ENCODE assay signal across 26 mouse cellular contexts in genomic region chr14:33878826-33879225, GRCm38 (mm10). TPM values are rescaled to one million over a fixed set of nuclear protein-coding genes. Genes with fewer than 3 reads are reported as not detected.
DNase-seq lines count a peak whose midpoint lies in the region; ATAC-seq and TF ChIP-seq lines count a peak whose summit lies in the region.
"Had no signal": no experiment of that assay in that cellular context is flagged by ENCODE, and none has a peak within 500 bp of the region (broad histone marks: within the 10 kb centered on the region; RNA-seq: fewer than 3 reads in every experiment).

No protein-coding gene starts in this region.

- no peaks in the 10 kb centered on the region for H3K4me1 ChIP-seq in embryonic facial prominence, embryonic 14.5 days (ENCODE audit: control insufficient read depth, insufficient read depth, low read length)
- H3K4me1 ChIP-seq in embryonic facial prominence, embryonic 10.5 days = peaks cover 5% of the 10 kb centered on the region; the same call in 1 of the 2 replicates
- H3K4me1 ChIP-seq in heart, postnatal 0 days (ENCODE audit: control insufficient read depth, insufficient read depth) = no peaks in the 10 kb centered on the region
- H3K4me1 ChIP-seq in limb, embryonic 14.5 days (ENCODE audit: control insufficient read depth, insufficient read depth, low read length) = no peaks in the 10 kb centered on the region
- peaks cover 13% of the 10 kb centered on the region for H3K4me1 ChIP-seq in limb, embryonic 10.5 days
- no peaks in the 10 kb centered on the region for H3K4me1 ChIP-seq in lung, postnatal 0 days (ENCODE audit: insufficient read depth, low read depth, low read length)
- H3K4me1 ChIP-seq: forebrain, embryonic 12.5 days; forebrain, embryonic 15.5 days; hindbrain, embryonic 13.5 days had no signal

- no peak for TF ChIP-seq CTCF in heart, postnatal 0 days (IDR thresholded peaks at IDR 0.05; ENCODE audit: low read depth)
- no peak for TF ChIP-seq CTCF in lung, postnatal 0 days (IDR thresholded peaks at IDR 0.05)

- no peak overlapping the region for H3K27ac ChIP-seq in embryonic facial prominence, embryonic 14.5 days (replicated peaks; ENCODE audit: low read depth, low read length)
- H3K27ac ChIP-seq in embryonic facial prominence, embryonic 10.5 days (replicated peaks) = no peak overlapping the region
- H3K27ac ChIP-seq in heart, postnatal 0 days (ENCODE audit: low read depth) = no peak overlapping the region
- H3K27ac ChIP-seq in limb, embryonic 14.5 days (replicated peaks; ENCODE audit: low read depth, low read length) = no peak overlapping the region
- H3K27ac ChIP-seq in limb, embryonic 10.5 days = no peak overlapping the region
- H3K27ac ChIP-seq in lung, postnatal 0 days (ENCODE audit: low read length) = no peak overlapping the region
- H3K27ac ChIP-seq: embryonic facial prominence, embryonic 12.5 days; forebrain, embryonic 12.5 days; forebrain, embryonic 15.5 days; gastrocnemius, adult 2 months; heart, embryonic 13.5 days; hindbrain, embryonic 10.5 days; hindbrain, embryonic 13.5 days had no signal

- no peak for TF ChIP-seq EP300 in heart, postnatal 0 days (IDR thresholded peaks at IDR 0.05; ENCODE audit: low read depth)
- no peak for TF ChIP-seq EP300 in lung, postnatal 0 days (IDR thresholded peaks at IDR 0.05)

- H3K9me3 ChIP-seq in embryonic facial prominence, embryonic 14.5 days (ENCODE audit: control insufficient read depth, low read length) = no peaks in the 10 kb centered on the region
- H3K9me3 ChIP-seq in embryonic facial prominence, embryonic 10.5 days = no peaks in the 10 kb centered on the region
- H3K9me3 ChIP-seq in heart, postnatal 0 days (replicated peaks; ENCODE audit: control insufficient read depth, low read length) = no peaks in the 10 kb centered on the region
- H3K9me3 ChIP-seq in limb, embryonic 14.5 days (ENCODE audit: control insufficient read depth, low read length) = no peaks in the 10 kb centered on the region
- H3K9me3 ChIP-seq in limb, embryonic 10.5 days (replicated peaks) = no peaks in the 10 kb centered on the region
- no peaks in the 10 kb centered on the region for H3K9me3 ChIP-seq in lung, postnatal 0 days (ENCODE audit: low read length)
- H3K9me3 ChIP-seq: embryonic facial prominence, embryonic 12.5 days; forebrain, embryonic 12.5 days; forebrain, embryonic 15.5 days; heart, embryonic 13.5 days; hindbrain, embryonic 10.5 days had no signal

- no peak for ATAC-seq in embryonic facial prominence, embryonic 14.5 days (ENCODE audit: low read depth)
- no peak for ATAC-seq in heart, postnatal 0 days (ENCODE audit: insufficient read depth, low read depth)
- ATAC-seq in limb, embryonic 14.5 days (ENCODE audit: low FRiP score, low read depth) = no peak
- no peak for ATAC-seq in lung, postnatal 0 days
- ATAC-seq: activated CD4-positive, CD25-positive, alpha-beta regulatory T cell, adult 4 months; forebrain, embryonic 15.5 days; hindbrain, embryonic 16.5 days had no signal

- no peak overlapping the region for H3K4me3 ChIP-seq in embryonic facial prominence, embryonic 14.5 days (ENCODE audit: low read depth, low read length)
- no peak overlapping the region for H3K4me3 ChIP-seq in embryonic facial prominence, embryonic 10.5 days
- no peak overlapping the region for H3K4me3 ChIP-seq in heart, postnatal 0 days (ENCODE audit: low read depth, low read length)
- no peak overlapping the region for H3K4me3 ChIP-seq in limb, embryonic 14.5 days (replicated peaks; ENCODE audit: low read length)
- H3K4me3 ChIP-seq in limb, embryonic 10.5 days = no peak overlapping the region
- no peak overlapping the region for H3K4me3 ChIP-seq in lung, postnatal 0 days (ENCODE audit: low read depth, low read length)
- H3K4me3 ChIP-seq: embryonic facial prominence, embryonic 12.5 days; erythroblast, embryonic 14.5 days; forebrain, embryonic 12.5 days; forebrain, embryonic 15.5 days; gastrocnemius, adult 2 months; heart, embryonic 13.5 days; hindbrain, embryonic 10.5 days; hindbrain, embryonic 13.5 days had no signal

- WGBS in embryonic facial prominence, embryonic 14.5 days = 77% methylated on average over 1 of the region's 1 CpGs
- 91% methylated on average over 1 of the region's 1 CpGs for WGBS in embryonic facial prominence, embryonic 10.5 days
- WGBS in heart, postnatal 0 days = 24% methylated on average over 1 of the region's 1 CpGs
- WGBS in limb, embryonic 14.5 days = 77% methylated on average over 1 of the region's 1 CpGs
- 90% methylated on average over 1 of the region's 1 CpGs for WGBS in limb, embryonic 10.5 days
- WGBS in lung, postnatal 0 days = 77% methylated on average over 1 of the region's 1 CpGs

- DNase-seq in embryonic facial prominence, embryonic 14.5 days (ENCODE audit: low spot score) = peak; percentile 61
- DNase-seq in embryonic facial prominence, embryonic 10.5 days (ENCODE audit: low spot score) = no peak
- DNase-seq in heart, postnatal 0 days (ENCODE audit: low spot score) = peak; percentile 34
- DNase-seq in heart, postnatal 4 days = no peak
- DNase-seq in limb, embryonic 14.5 days (ENCODE audit: low spot score) = peak; percentile 52
- no peak for DNase-seq in limb, embryonic 10.5 days (ENCODE audit: low spot score)
- peak; percentile 49 for DNase-seq in lung, postnatal 0 days (ENCODE audit: low spot score)
- DNase-seq in lung, postnatal 25 days (ENCODE audit: low spot score) = no peak
- DNase-seq: adrenal gland, adult 8-10 months; adrenal gland, postnatal 25 days; cerebellum, adult 18-20 months; cerebellum, adult 9-10 months; cerebellum, postnatal 14 days; gastrocnemius, adult 2 months; gastrocnemius, postnatal 14 days; heart, adult 11 months had no signal

- H3K27me3 ChIP-seq in embryonic facial prominence, embryonic 14.5 days (replicated peaks; ENCODE audit: control insufficient read depth, insufficient read depth, low read length) = no peaks in the 10 kb centered on the region
- H3K27me3 ChIP-seq in embryonic facial prominence, embryonic 10.5 days (replicated peaks; ENCODE audit: low read depth, poor library complexity, severe bottlenecking) = no peaks in the 10 kb centered on the region
- H3K27me3 ChIP-seq in heart, postnatal 0 days (ENCODE audit: control insufficient read depth, insufficient read depth, low read length) = no peaks in the 10 kb centered on the region
- H3K27me3 ChIP-seq in limb, embryonic 14.5 days (ENCODE audit: control insufficient read depth, insufficient read depth, low read length) = no peaks in the 10 kb centered on the region
- no peaks in the 10 kb centered on the region for H3K27me3 ChIP-seq in limb, embryonic 10.5 days (ENCODE audit: low read depth, poor library complexity, severe bottlenecking)
- no peaks in the 10 kb centered on the region for H3K27me3 ChIP-seq in lung, postnatal 0 days (replicated peaks; ENCODE audit: insufficient read depth, low read length)
- H3K27me3 ChIP-seq: embryonic facial prominence, embryonic 12.5 days; forebrain, embryonic 12.5 days; forebrain, embryonic 15.5 days; hindbrain, embryonic 13.5 days had no signal

- H3K9ac ChIP-seq in embryonic facial prominence, embryonic 14.5 days (ENCODE audit: low read depth, low read length) = no peak overlapping the region
- H3K9ac ChIP-seq in heart, postnatal 0 days (replicated peaks; ENCODE audit: low read depth, low read length) = no peak overlapping the region
- no peak overlapping the region for H3K9ac ChIP-seq in limb, embryonic 14.5 days (ENCODE audit: low read depth, low read length, severe bottlenecking)
- no peak overlapping the region for H3K9ac ChIP-seq in lung, postnatal 0 days (replicated peaks; ENCODE audit: low read depth)
- H3K9ac ChIP-seq: embryonic facial prominence, embryonic 12.5 days; forebrain, embryonic 12.5 days; forebrain, embryonic 15.5 days; heart, embryonic 13.5 days; hindbrain, embryonic 13.5 days had no signal

- no peaks in the 10 kb centered on the region for H3K36me3 ChIP-seq in embryonic facial prominence, embryonic 14.5 days (ENCODE audit: control insufficient read depth, insufficient read depth, low read length)
- H3K36me3 ChIP-seq in embryonic facial prominence, embryonic 10.5 days (replicated peaks) = no peaks in the 10 kb centered on the region
- no peaks in the 10 kb centered on the region for H3K36me3 ChIP-seq in heart, postnatal 0 days (replicated peaks; ENCODE audit: control insufficient read depth, insufficient read depth, low read length)
- no peaks in the 10 kb centered on the region for H3K36me3 ChIP-seq in limb, embryonic 14.5 days (ENCODE audit: control insufficient read depth, insufficient read depth, low read length)
- H3K36me3 ChIP-seq in limb, embryonic 10.5 days = no peaks in the 10 kb centered on the region
- no peaks in the 10 kb centered on the region for H3K36me3 ChIP-seq in lung, postnatal 0 days (ENCODE audit: insufficient read depth, low read length)
- H3K36me3 ChIP-seq: embryonic facial prominence, embryonic 12.5 days; forebrain, embryonic 12.5 days; forebrain, embryonic 15.5 days; heart, embryonic 13.5 days; hindbrain, embryonic 10.5 days; hindbrain, embryonic 13.5 days had no signal

- no peak overlapping the region for H3K4me2 ChIP-seq in embryonic facial prominence, embryonic 14.5 days (ENCODE audit: low read depth, low read length)
- no peak overlapping the region for H3K4me2 ChIP-seq in heart, postnatal 0 days (ENCODE audit: low read depth, low read length)
- no peak overlapping the region for H3K4me2 ChIP-seq in limb, embryonic 14.5 days (replicated peaks; ENCODE audit: low read depth, low read length, severe bottlenecking)
- H3K4me2 ChIP-seq in lung, postnatal 0 days (replicated peaks; ENCODE audit: low read depth, low read length) = no peak overlapping the region
- H3K4me2 ChIP-seq: embryonic facial prominence, embryonic 12.5 days; forebrain, embryonic 12.5 days; forebrain, embryonic 15.5 days; heart, embryonic 13.5 days; hindbrain, embryonic 13.5 days had no signal

- no peak for TF ChIP-seq POLR2A in limb, embryonic 14.5 days (IDR thresholded peaks at IDR 0.05; ENCODE audit: borderline replicate concordance, extremely low read depth, insufficient read depth, insufficient read length)

RNA-seq across cellular contexts. Expression of gene Gdf10, which starts 44.6 kb away (rescaled TPM):
- 34.2 and 35.8 TPM in 2 replicates for polyA plus RNA-seq in embryonic facial prominence, embryonic 14.5 days (2014; fragmentation: Nextera tagmentation; extraction: Ambion mirVana)
- polyA plus RNA-seq in embryonic facial prominence, embryonic 10.5 days (2016; fragmentation: Nextera tagmentation; extraction: Ambion mirVana) = 0.83 and 0.92 TPM in 2 replicates
- 1.1 and 2.2 TPM in 2 replicates for total RNA-seq in heart, postnatal 0 days (2014; rRNA removed; ENCODE audit: low replicate concordance)
- polyA plus RNA-seq in heart, postnatal 0 days (2015; fragmentation: Nextera tagmentation; extraction: Ambion mirVana) = 1.6 and 2.3 TPM in 2 replicates
- total RNA-seq in heart, postnatal 4 days (2021) = 1 to 10 TPM; 1.7 to 1.9 TPM
- polyA plus RNA-seq in limb, embryonic 14.5 days (2012; rRNA removed) = 52.9 and 77.9 TPM in 2 replicates
- polyA plus RNA-seq in limb, embryonic 14.5 days (2014; fragmentation: Nextera tagmentation; extraction: Ambion mirVana) = 38.8 and 49.0 TPM in 2 replicates
- 1.1 and 2.8 TPM in 2 replicates for polyA plus RNA-seq in limb, embryonic 10.5 days (2016; fragmentation: Nextera tagmentation; extraction: Ambion mirVana)
- polyA plus RNA-seq in lung, postnatal 0 days (2015; fragmentation: Nextera tagmentation; extraction: Ambion mirVana) = 1.3 and 1.5 TPM in 2 replicates
- total RNA-seq: ES-E14 had no signal
- polyA plus RNA-seq: activated CD4-positive, CD25-positive, alpha-beta regulatory T cell, adult 4 months; erythroblast, embryonic 14.5 days had no signal

Comparison
In these comparisons a context has a peak if more than half of its experiments do, and no peak if none do; other contexts are left out.
1. DNase-seq: peak in embryonic facial prominence, embryonic 14.5 days (single experiment), heart, postnatal 0 days (single experiment), limb, embryonic 14.5 days (single experiment) and lung, postnatal 0 days (single experiment); none in embryonic facial prominence, embryonic 10.5 days (single experiment), heart, postnatal 4 days (single experiment), limb, embryonic 10.5 days (single experiment) and lung, postnatal 25 days (single experiment).